Mouse (Mus musculus) activated CD4-positive, CD25-positive, alpha-beta regulatory T cell, adult 4 months (primary cell): ENCODE measurements around the gene Olfr49. TPM values are rescaled to one million over a fixed set of nuclear protein-coding genes. Genes with fewer than 3 reads are reported as not detected.
"Not testable (repeated sequence)": the region's sequence is repeated elsewhere in the genome, so short reads cannot be mapped to it uniquely, and the experiment has no call there.

Experiments used
- ATAC-seq: one replicate; pipeline ENCODE4 v1.8.0; 2017
- polyA plus RNA-seq, 2 experiments: library from polyadenylated mRNA; unstranded; fragments of 100-300 nt; shearing (Covaris generic); gene quantifications; one replicate each; pipeline ENCODE4 v1.2.1; 2017

Gene Olfr49
- polyA plus RNA-seq, 2 experiments from 2014 or later = 0.08 TPM; not detected in 1

GRCm38 (mm10) chr14:54230638-54231150 lies 54.0 kb downstream of the Olfr49 start:
- ATAC-seq = no peak

GRCm38 (mm10) chr14:54229849-54230248 lies 54.9 kb downstream of the Olfr49 start:
- ATAC-seq = not testable (repeated sequence)

GRCm38 (mm10) chr14:54228933-54229713 lies 55.6 kb downstream of the Olfr49 start:
- no peak for ATAC-seq

GRCm38 (mm10) chr14:54228501-54228900 lies 56.2 kb downstream of the Olfr49 start:
- ATAC-seq = no peak

Other genes starting within 250 kb of the Olfr49 start
- gene Dad1, start 30.8 kb downstream of the Olfr49 start, polyA plus RNA-seq = 100 to 1,000 TPM; 424 to 425 TPM
- 10 to 100 TPM; 16.3 to 16.9 TPM for gene Abhd4, start 30.8 kb downstream of the Olfr49 start, polyA plus RNA-seq
- gene Oxa1l, start 75.9 kb upstream of the Olfr49 start, polyA plus RNA-seq = 10 to 100 TPM; 51.7 to 82.3 TPM
- gene Slc7a7, start 132.8 kb upstream of the Olfr49 start, polyA plus RNA-seq = 1 to 10 TPM in 1 of 2 experiments, under 1 TPM in 1; 0.54 to 1.1 TPM
- 100 to 1,000 TPM; 315 to 319 TPM for gene Mrpl52, start 142.0 kb upstream of the Olfr49 start, polyA plus RNA-seq
- under 1 TPM; 0.24 to 0.25 TPM for gene Mmp14, start 146.7 kb upstream of the Olfr49 start, polyA plus RNA-seq
- 10 to 100 TPM; 57.4 to 62.2 TPM for gene Lrp10, start 179.2 kb upstream of the Olfr49 start, polyA plus RNA-seq
- gene Rem2, start 191.2 kb upstream of the Olfr49 start, polyA plus RNA-seq = under 1 TPM; 0.57 TPM
- gene Prmt5, start 232.6 kb upstream of the Olfr49 start, polyA plus RNA-seq = 10 to 100 TPM; 31.4 to 32.9 TPM